Mouse (Mus musculus): ENCODE measurements around the gene Kif6. TPM values are rescaled to one million over a fixed set of nuclear protein-coding genes. Genes with fewer than 3 reads are reported as not detected.

Kif6 gene
- polyA plus RNA-seq, 1 experiment: not detected

DNA sequence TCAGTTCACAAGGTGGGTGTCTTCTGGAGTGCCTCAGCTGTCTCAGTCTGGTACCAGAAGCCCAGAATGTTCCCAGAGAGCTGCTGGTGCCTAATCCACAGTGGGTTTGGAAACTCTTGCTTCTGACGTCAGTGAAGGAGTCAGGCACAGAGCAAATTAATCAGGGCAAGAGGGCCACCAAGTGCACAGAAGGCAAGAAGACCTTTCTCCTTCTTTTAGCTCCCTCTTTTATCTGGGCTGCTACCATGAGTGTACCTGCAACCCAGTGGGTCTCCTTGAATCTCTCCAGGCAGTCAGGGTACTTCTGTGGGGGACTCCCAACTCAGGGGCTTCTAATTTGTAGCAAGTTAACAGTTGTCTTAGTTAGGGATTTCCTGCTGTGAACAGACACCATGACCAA lies 178.0 kb downstream of the Kif6 start:
- TF ChIP-seq GATA1 (IDR thresholded peaks at IDR 0.05; ENCODE audit: borderline replicate concordance, low read length): no peak
- Histone ChIP-seq H3K9me3 (peaks cover 54% of the 10 kb centered on the region), H3K27me3 (replicated peaks) (no peaks in the 10 kb centered on the region), H3K4me1 (no peaks in the 10 kb centered on the region), H3K36me3 (replicated peaks; ENCODE audit: low read length) (no peaks in the 10 kb centered on the region), H3K4me3 (replicated peaks) (no peak overlapping the region)

DNA sequence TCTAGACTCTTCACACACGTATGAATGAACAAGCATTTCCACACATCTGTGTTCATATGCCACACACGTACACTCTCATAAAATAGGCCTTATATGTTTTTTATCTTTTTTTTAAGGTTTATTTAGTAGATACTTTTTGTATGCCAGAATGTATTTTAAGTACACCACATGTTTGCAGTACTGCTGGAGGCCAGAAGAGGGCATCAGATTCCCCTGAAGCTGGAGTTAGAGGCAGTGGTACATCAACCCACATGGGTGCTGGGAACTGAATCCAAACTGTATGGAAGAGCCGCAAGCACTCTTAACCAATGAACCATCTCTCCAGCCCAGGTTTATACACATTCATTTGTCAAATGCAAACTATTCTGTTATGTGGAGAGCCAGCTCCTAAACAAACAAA lies 179.0 kb downstream of the Kif6 start:
- Histone ChIP-seq H3K9me3 (peaks cover 49% of the 10 kb centered on the region), H3K4me3 (replicated peaks) (no peak overlapping the region), H3K27me3 (replicated peaks) (no peaks in the 10 kb centered on the region), H3K4me1 (no peaks in the 10 kb centered on the region), H3K36me3 (replicated peaks; ENCODE audit: low read length) (no peaks in the 10 kb centered on the region)
- TF ChIP-seq GATA1 (IDR thresholded peaks at IDR 0.05; ENCODE audit: borderline replicate concordance, low read length) (no peak), FLI1 (IDR thresholded peaks at IDR 0.05; ENCODE audit: low read length) (no peak)

DNA sequence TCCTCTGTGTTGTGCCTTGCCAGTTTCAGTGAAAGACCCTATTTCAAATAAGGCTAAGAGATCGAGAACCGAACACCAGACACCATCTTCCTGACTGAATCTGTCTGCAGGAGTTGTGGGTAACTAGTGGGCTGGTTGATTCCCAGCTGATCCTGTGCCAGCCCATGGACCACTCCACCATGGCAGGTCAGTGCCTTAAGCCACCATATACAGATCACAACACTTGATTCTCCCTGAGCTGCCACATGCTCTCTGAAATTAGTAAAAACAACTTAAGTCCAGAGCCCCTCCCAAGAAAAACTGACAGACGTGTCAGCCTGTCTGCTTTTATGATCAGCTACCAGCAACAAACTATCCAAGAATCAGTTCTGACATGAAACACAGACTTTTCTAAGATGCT lies 180.3 kb downstream of the Kif6 start:
- TF ChIP-seq FLI1 (IDR thresholded peaks at IDR 0.05; ENCODE audit: low read length) (no peak), GATA1 (IDR thresholded peaks at IDR 0.05; ENCODE audit: borderline replicate concordance, low read length) (no peak)
- peaks cover 51% of the 10 kb centered on the region for H3K9me3 ChIP-seq

DNA sequence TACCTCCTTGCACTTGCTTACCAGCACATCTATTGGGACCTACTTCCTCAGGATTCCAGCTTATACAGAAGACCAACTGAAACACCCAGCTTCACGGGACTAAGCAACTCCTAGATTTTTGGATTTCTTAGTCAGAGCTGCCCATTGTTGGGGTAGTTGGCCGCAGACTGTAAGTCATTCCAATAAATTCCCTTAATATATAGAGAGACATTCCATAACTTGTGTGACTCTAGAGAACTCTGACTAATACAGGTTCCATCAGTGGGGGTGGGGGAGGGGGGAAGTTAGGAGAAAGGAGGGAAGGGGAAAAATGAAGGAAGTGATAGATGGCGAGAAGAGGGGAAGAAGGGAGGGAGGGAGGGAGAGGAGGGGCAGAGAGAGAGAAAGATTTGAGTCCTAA lies 181.2 kb downstream of the Kif6 start:
- H3K4me3 ChIP-seq (replicated peaks): no peak overlapping the region
- H3K27me3 ChIP-seq (replicated peaks): no peaks in the 10 kb centered on the region
- no peaks in the 10 kb centered on the region for H3K36me3 ChIP-seq (replicated peaks; ENCODE audit: low read length)
- TF ChIP-seq GATA1 (IDR thresholded peaks at IDR 0.05; ENCODE audit: borderline replicate concordance, low read length): no peak
- TF ChIP-seq FLI1 (IDR thresholded peaks at IDR 0.05; ENCODE audit: low read length): no peak
- H3K4me1 ChIP-seq: no peaks in the 10 kb centered on the region
- peaks cover 50% of the 10 kb centered on the region for H3K9me3 ChIP-seq

More for the DNA sequence above, 180.3 kb downstream of the Kif6 start:
- Histone ChIP-seq H3K36me3 (replicated peaks; ENCODE audit: low read length) (no peaks in the 10 kb centered on the region), H3K4me1 (no peaks in the 10 kb centered on the region), H3K27me3 (replicated peaks) (no peaks in the 10 kb centered on the region), H3K4me3 (replicated peaks) (no peak overlapping the region)

DNA sequence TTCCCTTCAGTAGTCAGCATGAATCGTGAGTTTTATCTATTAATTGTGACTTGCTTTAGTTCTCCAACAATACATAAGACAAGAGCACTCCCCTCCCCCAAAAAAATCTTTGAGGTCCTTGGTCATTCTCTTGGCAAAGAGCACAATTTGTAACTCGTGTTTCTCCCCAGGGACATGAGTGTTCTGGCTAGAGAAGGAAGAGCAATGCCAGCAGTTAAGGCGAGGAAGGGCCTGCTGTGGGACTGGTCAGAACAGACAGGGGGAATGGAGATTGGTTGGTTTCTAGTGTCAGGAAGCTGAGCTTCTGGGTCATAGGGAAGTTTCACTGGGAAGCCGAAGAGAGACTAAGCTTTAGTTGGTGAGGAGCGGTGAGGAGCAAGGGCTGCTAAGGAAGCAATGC lies 184.2 kb downstream of the Kif6 start:
- H3K4me1 ChIP-seq: no peaks in the 10 kb centered on the region
- no peaks in the 10 kb centered on the region for H3K27me3 ChIP-seq (replicated peaks)
- no peak overlapping the region for H3K4me3 ChIP-seq (replicated peaks)
- TF ChIP-seq FLI1 (IDR thresholded peaks at IDR 0.05; ENCODE audit: low read length) (no peak), GATA1 (IDR thresholded peaks at IDR 0.05; ENCODE audit: borderline replicate concordance, low read length) (no peak)
- peaks cover 27% of the 10 kb centered on the region for H3K9me3 ChIP-seq
- H3K36me3 ChIP-seq (replicated peaks; ENCODE audit: low read length): no peaks in the 10 kb centered on the region

- H3K4me3 ChIP-seq (replicated peaks): no peak overlapping the region
- no peaks in the 10 kb centered on the region for H3K36me3 ChIP-seq (replicated peaks; ENCODE audit: low read length)
- TF ChIP-seq FLI1 (IDR thresholded peaks at IDR 0.05; ENCODE audit: low read length) (no peak), GATA1 (IDR thresholded peaks at IDR 0.05; ENCODE audit: borderline replicate concordance, low read length) (no peak)
- peaks cover 27% of the 10 kb centered on the region for H3K9me3 ChIP-seq
- no peaks in the 10 kb centered on the region for H3K4me1 ChIP-seq
- H3K27me3 ChIP-seq (replicated peaks): no peaks in the 10 kb centered on the region
Observed at GRCm38 (mm10) chr17:49800157-49800556, 185.2 kb downstream of the Kif6 start.

DNA sequence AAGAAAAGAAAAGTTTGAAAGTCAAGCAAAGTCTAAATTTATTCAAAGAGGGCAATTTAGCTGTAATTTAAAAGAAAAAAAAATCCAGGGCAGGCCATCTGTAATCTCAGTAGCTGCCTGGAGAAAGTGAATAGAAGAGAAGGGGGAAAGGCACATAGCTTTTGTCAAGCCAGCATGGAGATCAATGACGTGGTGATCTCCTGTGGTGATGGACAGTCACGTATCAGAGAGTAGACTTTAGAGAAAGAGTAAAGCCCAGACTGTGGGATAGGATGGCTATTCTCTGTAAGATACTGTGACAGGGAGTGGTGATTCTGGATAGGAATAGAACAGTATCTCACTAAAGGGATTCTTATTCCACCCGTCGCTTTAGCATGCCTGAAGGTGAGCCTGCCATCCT lies 192.5 kb downstream of the Kif6 start:
- Histone ChIP-seq H3K4me3 (replicated peaks) (no peak overlapping the region), H3K4me1 (no peaks in the 10 kb centered on the region), H3K36me3 (replicated peaks; ENCODE audit: low read length) (no peaks in the 10 kb centered on the region), H3K27me3 (replicated peaks) (no peaks in the 10 kb centered on the region), H3K9me3 (peaks cover 17% of the 10 kb centered on the region)
- no peak for TF ChIP-seq GATA1 (IDR thresholded peaks at IDR 0.05; ENCODE audit: borderline replicate concordance, low read length)
- TF ChIP-seq FLI1 (IDR thresholded peaks at IDR 0.05; ENCODE audit: low read length): no peak

- Histone ChIP-seq H3K4me1 (no peaks in the 10 kb centered on the region), H3K9me3 (peaks cover 17% of the 10 kb centered on the region), H3K27me3 (replicated peaks) (no peaks in the 10 kb centered on the region), H3K4me3 (replicated peaks) (no peak overlapping the region), H3K36me3 (replicated peaks; ENCODE audit: low read length) (no peaks in the 10 kb centered on the region)
- no peak for TF ChIP-seq GATA1 (IDR thresholded peaks at IDR 0.05; ENCODE audit: borderline replicate concordance, low read length)
- TF ChIP-seq FLI1 (IDR thresholded peaks at IDR 0.05; ENCODE audit: low read length): no peak
Observed at GRCm38 (mm10) chr17:49808712-49809343, 193.9 kb downstream of the Kif6 start.

GRCm38 (mm10) chr17:49813893-49814640 lies 199.1 kb downstream of the Kif6 start:
- Histone ChIP-seq H3K36me3 (replicated peaks; ENCODE audit: low read length) (no peaks in the 10 kb centered on the region), H3K4me3 (replicated peaks) (no peak overlapping the region), H3K27me3 (replicated peaks) (no peaks in the 10 kb centered on the region), H3K4me1 (no peaks in the 10 kb centered on the region), H3K9me3 (peaks cover 20% of the 10 kb centered on the region)
- TF ChIP-seq GATA1 (IDR thresholded peaks at IDR 0.05; ENCODE audit: borderline replicate concordance, low read length) (no peak), FLI1 (IDR thresholded peaks at IDR 0.05; ENCODE audit: low read length) (no peak)

- peaks cover 21% of the 10 kb centered on the region for H3K9me3 ChIP-seq
Observed at GRCm38 (mm10) chr17:49816067-49816565, 201.2 kb downstream of the Kif6 start.

More at GRCm38 (mm10) chr17:49816067-49816565, 201.2 kb downstream of the Kif6 start:
- Histone ChIP-seq H3K27me3 (replicated peaks) (no peaks in the 10 kb centered on the region), H3K4me1 (no peaks in the 10 kb centered on the region), H3K4me3 (replicated peaks) (no peak overlapping the region), H3K36me3 (replicated peaks; ENCODE audit: low read length) (no peaks in the 10 kb centered on the region)
- TF ChIP-seq GATA1 (IDR thresholded peaks at IDR 0.05; ENCODE audit: borderline replicate concordance, low read length): no peak
- no peak for TF ChIP-seq FLI1 (IDR thresholded peaks at IDR 0.05; ENCODE audit: low read length)

All from megakaryocyte, embryonic 14.5 days (primary cell).